Mouse (Mus musculus) ZHBTc4 (cell line): ENCODE measurements around the gene Zfp654.

Experiments used
- DNase-seq: peaks from one replicate; pipeline ENCODE4 v3.0.0-alpha.2; 2011; ENCODE audit warnings: low read depth, low spot score

The Zfp654 gene

GRCm38 (mm10) chr16:64766696-64767300 lies 84.7 kb downstream of the Zfp654 start:
- DNase-seq = peak; percentile 71

GRCm38 (mm10) chr16:64759245-64759626 lies 92.2 kb downstream of the Zfp654 start:
- DNase-seq = no peak

- DNase-seq = no peak
Observed at GRCm38 (mm10) chr16:64758561-64759244, 92.7 kb downstream of the Zfp654 start.

GRCm38 (mm10) chr16:64757666-64758400 lies 93.6 kb downstream of the Zfp654 start:
- DNase-seq = peak; percentile 50

- DNase-seq = no peak
Observed at GRCm38 (mm10) chr16:64756321-64756720, 95.1 kb downstream of the Zfp654 start.

GRCm38 (mm10) chr16:64754743-64755139 lies 96.7 kb downstream of the Zfp654 start:
- peak; percentile 67 for DNase-seq

GRCm38 (mm10) chr16:64753990-64754742 lies 97.3 kb downstream of the Zfp654 start:
- DNase-seq = no peak

- DNase-seq = peak; percentile 81
Observed at GRCm38 (mm10) chr16:64748237-64748636, 103.2 kb downstream of the Zfp654 start.

- DNase-seq = no peak
Observed at GRCm38 (mm10) chr16:64745089-64745488, 106.4 kb downstream of the Zfp654 start.

GRCm38 (mm10) chr16:64737289-64737688 lies 114.2 kb downstream of the Zfp654 start:
- DNase-seq = no peak
